Mouse (Mus musculus) left cerebral cortex, postnatal 4 days (tissue): ENCODE results near the gene Avp. TPM values are rescaled to one million over a fixed set of nuclear protein-coding genes. Genes with fewer than 3 reads are reported as not detected.
A peak's percentile ranks its signal among the peaks of the same experiment; 100 is the strongest.

Source experiments
- DNase-seq: peaks from one replicate; pipeline ENCODE4 v3.0.0-alpha.2; 2022
- intact Hi-C: fragments of 180-260 bp; cut with DNase I; formaldehyde crosslinking; loops from one replicate; pipeline ENCODE4 v1.15.1; 2025
- microRNA-seq: library from miRNA; unstranded; fragments of <30 nt; microRNA quantifications from one replicate; pipeline ENCODE4 v1.2.0, GENCODE M21; 2022
- total RNA-seq, 2 experiments: library from RNA; stranded (reverse); gene quantifications; 2 replicates each; pipeline ENCODE4 v1.2.3; 2021

The Avp gene
- total RNA-seq, 2 experiments from 2014 or later, result 2.1 to 21.1 TPM

DNA sequence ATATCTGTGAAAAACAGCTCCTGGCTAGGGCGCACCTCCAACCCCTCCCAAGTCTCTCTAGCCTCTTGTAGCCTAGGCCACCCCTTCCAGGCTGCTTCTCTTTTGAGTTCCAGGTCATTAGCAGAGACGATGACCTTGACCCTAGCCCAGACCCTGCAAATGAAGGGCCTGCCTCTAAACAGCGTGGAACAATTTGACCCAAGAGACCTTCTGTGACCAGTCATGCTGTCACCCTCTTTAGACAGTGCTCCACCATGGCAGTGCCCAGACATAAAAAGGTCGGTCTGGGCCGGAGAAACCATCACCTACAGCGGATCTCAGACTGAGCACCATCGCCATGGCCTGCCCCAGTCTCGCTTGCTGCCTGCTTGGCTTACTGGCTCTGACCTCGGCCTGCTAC is 6.5 kb downstream of the Avp start, which contains the start of gene Oxt:
Gene Oxt, plus strand, starts transcription at position 301 of the 400 bp plus-strand sequence.
- intact Hi-C loops, result no loop called here
- DNase-seq, result no peak

DNA sequence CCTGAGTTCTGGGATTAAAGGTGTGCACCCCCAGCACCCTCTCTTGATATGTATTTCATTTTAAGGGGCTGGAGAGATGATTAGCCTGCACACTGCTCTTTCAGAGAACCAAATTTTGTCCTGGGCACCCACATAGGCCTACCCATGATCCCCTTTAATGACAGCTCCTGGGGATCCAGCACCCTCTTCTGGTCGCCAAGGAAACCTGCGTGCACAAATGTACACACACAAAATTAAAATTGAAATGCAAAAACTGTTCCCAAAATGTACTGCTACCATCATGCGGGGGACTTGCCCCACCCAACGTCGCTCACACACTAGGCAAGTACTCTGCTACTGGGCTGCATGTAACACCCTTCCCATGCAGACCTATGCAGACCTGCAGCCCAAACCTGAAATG is 7.4 kb downstream of the Avp start:
- intact Hi-C loops, result no loop called here
- no peak for DNase-seq

GRCm38 (mm10) chr2:130569926-130570325 is 12.4 kb downstream of the Avp start:
- intact Hi-C loops, result no loop called here
- no peak for DNase-seq

DNA sequence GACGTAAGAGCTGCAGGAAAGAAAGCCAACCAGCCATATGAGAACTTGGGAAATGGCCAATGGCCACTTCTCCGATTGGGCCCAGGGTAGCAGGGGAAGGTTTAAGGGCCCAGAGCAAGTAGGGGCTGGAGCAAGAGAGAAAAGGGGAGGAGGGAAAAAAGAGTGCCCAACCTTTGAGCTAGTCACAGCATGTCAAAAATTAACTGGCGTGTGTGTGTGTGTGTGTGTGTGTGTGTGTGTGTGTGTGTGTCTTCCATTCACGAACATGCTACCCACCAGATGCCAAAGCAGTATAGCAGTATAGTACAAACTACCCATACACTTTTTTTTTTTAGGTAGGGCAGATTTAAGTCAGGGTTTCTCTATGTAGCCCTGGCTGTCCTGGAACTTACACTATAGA is 13.4 kb downstream of the Avp start:
- no peak for DNase-seq
- intact Hi-C loops, result no loop called here

DNA sequence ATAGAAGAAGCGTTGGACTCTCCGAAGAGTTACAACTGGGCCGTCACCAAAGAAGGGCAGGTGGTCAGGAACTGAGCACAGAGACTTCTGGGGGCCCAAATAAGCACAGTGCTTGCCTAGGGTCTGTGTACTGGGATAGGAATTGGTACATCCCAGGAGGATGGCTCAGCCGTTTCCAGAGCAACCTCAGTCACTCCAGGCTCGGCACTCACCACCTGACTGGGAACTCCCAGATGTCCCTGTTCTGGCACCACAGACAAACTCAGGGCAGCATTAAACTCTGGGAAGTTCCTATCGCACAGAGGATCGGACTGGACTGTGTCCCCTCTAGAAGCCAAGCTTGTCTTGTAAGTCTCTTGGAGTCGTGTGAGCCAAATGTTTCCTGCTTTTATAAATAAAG is 17.4 kb downstream of the Avp start:
- intact Hi-C loops, result no loop called here
- no peak for DNase-seq

DNA sequence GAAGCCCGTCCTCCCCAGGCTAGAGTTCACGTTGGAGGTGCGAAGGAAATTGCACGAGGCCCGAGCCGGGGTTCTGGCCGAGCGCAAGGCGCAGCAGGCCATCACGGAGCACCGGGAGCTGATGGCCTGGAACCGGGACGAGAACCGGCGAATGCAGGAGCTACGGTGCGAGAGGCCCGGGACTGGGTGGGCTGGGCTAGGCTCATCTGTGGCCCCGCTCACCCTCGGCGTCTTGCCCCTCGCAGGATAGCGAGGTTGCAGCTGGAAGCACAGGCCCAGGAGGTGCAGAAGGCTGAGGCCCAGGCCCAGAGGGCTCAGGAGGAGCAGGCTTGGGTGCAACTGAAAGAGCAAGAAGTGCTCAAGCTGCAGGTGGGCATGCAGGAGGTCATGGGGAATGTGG is 18.3 kb downstream of the Avp start:
- DNase-seq, result peak; percentile 19
- intact Hi-C loops, result no loop called here

- intact Hi-C loops, result no loop called here
- DNase-seq, result peak; percentile 94
Measured at GRCm38 (mm10) chr2:130563212-130564055, 18.9 kb downstream of the Avp start, which contains the start of gene Mrps26. Gene Mrps26 (plus strand): TSS chr2:130563742.

- intact Hi-C loops, result no loop called here
- no peak for DNase-seq
Measured at GRCm38 (mm10) chr2:130558015-130558414, 24.3 kb downstream of the Avp start.

DNA sequence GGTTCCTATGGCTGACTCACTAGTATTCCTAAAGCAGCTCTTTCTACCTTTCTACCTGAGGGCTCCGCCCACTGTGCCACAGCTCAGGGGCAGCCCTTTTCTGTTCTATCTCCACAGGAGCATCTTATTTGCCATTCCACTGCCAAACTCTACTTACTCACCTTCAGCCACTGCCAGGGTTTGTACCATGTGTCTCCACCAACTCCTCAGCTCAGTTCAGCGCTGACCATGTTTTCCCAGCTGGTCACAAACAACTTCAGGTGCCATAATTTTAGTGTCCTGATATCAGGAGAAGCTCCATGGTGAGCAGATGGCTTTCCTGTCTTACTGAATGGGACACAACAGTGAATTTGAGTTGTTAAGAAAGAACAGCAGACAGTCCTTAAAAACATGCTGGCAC is 24.9 kb downstream of the Avp start:
- intact Hi-C loops, result no loop called here
- DNase-seq, result no peak

DNA sequence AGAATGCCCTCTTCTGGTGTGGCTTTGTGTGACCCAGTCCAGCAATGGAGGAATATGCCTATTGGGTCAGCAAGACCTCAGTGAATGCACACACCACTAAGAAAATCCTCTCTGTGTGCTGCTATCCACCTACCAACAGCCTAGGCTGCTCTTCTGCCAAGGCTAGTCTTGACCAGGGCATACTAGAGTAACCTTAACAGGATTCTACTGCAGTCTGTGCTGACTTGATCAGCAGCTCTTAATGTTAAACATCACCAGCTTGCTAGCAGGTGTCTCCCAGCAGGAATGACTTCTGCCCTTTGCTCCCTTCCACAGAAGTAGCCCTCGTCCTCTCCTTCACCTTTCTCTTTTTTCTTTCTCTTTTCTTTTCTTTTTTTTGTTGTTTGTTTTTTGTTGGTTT is 26.1 kb downstream of the Avp start:
- intact Hi-C loops, result no loop called here
- DNase-seq, result no peak

DNA sequence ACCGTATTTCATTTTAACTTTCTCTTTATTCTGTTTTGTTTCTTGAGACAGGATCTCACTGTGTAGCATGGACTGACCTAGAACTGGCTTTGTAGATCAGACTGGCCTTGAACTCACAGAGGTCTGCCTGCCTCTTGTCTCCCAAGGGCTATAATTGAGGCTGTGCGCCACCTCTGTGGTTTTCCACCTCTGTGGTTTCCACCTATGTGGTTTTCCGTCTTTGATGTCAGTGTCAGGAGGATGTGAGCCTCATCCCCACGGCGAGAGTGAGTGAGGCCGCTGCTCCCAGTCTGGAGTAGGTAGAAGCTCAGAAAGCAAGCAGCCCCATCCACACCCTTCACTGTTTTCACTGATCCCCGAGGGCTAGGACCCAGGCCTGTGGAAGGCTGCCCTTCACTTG is 27.5 kb downstream of the Avp start:
- intact Hi-C loops, result no loop called here
- DNase-seq, result no peak

GRCm38 (mm10) chr2:130546957-130547356 is 35.4 kb downstream of the Avp start:
- intact Hi-C loops, result no loop called here
- DNase-seq, result no peak

- intact Hi-C loops, result no loop called here
- no peak for DNase-seq
Measured at GRCm38 (mm10) chr2:130540266-130540665, 42.1 kb downstream of the Avp start.

- DNase-seq, result no peak
- intact Hi-C loops, result no loop called here
Measured at GRCm38 (mm10) chr2:130538876-130539546, 43.3 kb downstream of the Avp start.

GRCm38 (mm10) chr2:130536890-130537289 is 45.5 kb downstream of the Avp start:
- no peak for DNase-seq
- intact Hi-C loops, result no loop called here

DNA sequence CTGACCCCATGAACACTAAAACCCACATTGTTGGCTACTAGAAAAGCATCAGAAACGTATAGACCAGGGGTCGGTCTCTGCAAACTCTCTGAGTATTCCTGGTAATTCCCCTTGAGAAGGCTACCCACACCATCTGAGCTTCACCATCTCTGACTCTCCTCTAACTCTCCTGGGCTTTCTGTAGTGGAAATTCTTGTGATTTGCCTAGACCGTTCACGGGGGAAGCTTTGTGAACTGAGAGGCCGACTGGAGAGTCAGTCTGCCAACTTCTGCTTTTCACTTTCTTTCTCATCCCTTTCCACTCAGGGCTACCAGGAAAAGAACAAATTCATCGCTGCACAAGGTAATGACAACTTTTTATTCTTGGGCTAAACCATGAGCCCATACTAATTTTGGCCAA is 47.3 kb downstream of the Avp start:
- intact Hi-C loops, result no loop called here
- no peak for DNase-seq

GRCm38 (mm10) chr2:130532201-130532600 is 50.2 kb downstream of the Avp start:
- intact Hi-C loops, result no loop called here
- no peak for DNase-seq

Small RNAs within 50 kb of the gene (microRNA-seq; reads per million reads assigned to microRNA genes)
- gene Gm23876, result not detected

Other genes starting within 250 kb of the Avp start
- gene Cpxm1, start 185.0 kb downstream of the Avp start, total RNA-seq, result 10 to 100 TPM; 25.2 to 26.4 TPM
- not detected for gene Gm28372, start 177.3 kb downstream of the Avp start, total RNA-seq
- not detected for gene 1700020A23Rik, start 177.3 kb downstream of the Avp start, total RNA-seq
- gene Tmem239, start 176.1 kb downstream of the Avp start, total RNA-seq, result not detected
- gene Vps16, start 158.2 kb downstream of the Avp start, total RNA-seq, result 100 to 1,000 TPM in 1 of 2 experiments, 10 to 100 TPM in 1; 96.4 to 113 TPM
- gene Pced1a, start 157.9 kb downstream of the Avp start, total RNA-seq, result 10 to 100 TPM; 31.7 to 33.2 TPM
- gene Ptpra, start 132.3 kb downstream of the Avp start, total RNA-seq, result 100 to 1,000 TPM; 243 to 247 TPM
- 10 to 100 TPM; 56.6 to 60.0 TPM for gene Mrps26, start 18.8 kb downstream of the Avp start, total RNA-seq
- gene Oxt, start 6.4 kb downstream of the Avp start, total RNA-seq, result 1 to 10 TPM in 1 of 2 experiments, under 1 TPM in 1; 0.88 to 1.0 TPM
- gene Fastkd5, start 47.5 kb upstream of the Avp start, total RNA-seq, result 1 to 10 TPM; 7.8 to 9.7 TPM
- gene Ubox5, start 47.5 kb upstream of the Avp start, total RNA-seq, result 1 to 10 TPM; 8.8 to 9.1 TPM
- gene Lzts3, start 60.2 kb upstream of the Avp start, total RNA-seq, result 10 to 100 TPM; 29.0 to 34.9 TPM
- gene Ddrgk1, start 82.1 kb upstream of the Avp start, total RNA-seq, result 10 to 100 TPM; 56.3 to 68.9 TPM
- 10 to 100 TPM; 48.3 to 48.7 TPM for gene Itpa, start 85.1 kb upstream of the Avp start, total RNA-seq
- gene Slc4a11, start 115.0 kb upstream of the Avp start, total RNA-seq, result under 1 TPM; 0.34 to 0.83 TPM